Mouse (Mus musculus): ENCODE measurements at regions not wholly inside any gene's neighbourhood (a gene's known extent, or its start where the extent isn't known, plus 50 kb on each side); places are given as distances from the start of the nearest gene placed in this dataset.

- DNase-seq, result no peak
These were observed 183.5 kb upstream of the Jmjd1c start for GRCm38 (mm10) chr10:66912440-66912839.

- DNase-seq, result peak; percentile 29
These were observed 182.7 kb upstream of the Jmjd1c start for GRCm38 (mm10) chr10:66913187-66913586.

GRCm38 (mm10) chr10:66913627-66914026 is 182.3 kb upstream of the Jmjd1c start:
- peak; percentile 80 for DNase-seq

- no peak for DNase-seq
These were observed 181.5 kb upstream of the Jmjd1c start for GRCm38 (mm10) chr10:66914288-66914975.

GRCm38 (mm10) chr10:66915801-66916200 is 180.1 kb upstream of the Jmjd1c start:
- DNase-seq, result no peak

- DNase-seq, result no peak
These were observed 178.2 kb upstream of the Jmjd1c start for GRCm38 (mm10) chr10:66917725-66918124.

- no peak for DNase-seq
These were observed 177.2 kb upstream of the Jmjd1c start for GRCm38 (mm10) chr10:66918713-66919112.

- peak; percentile 66 for DNase-seq
These were observed 175.8 kb upstream of the Jmjd1c start for GRCm38 (mm10) chr10:66919953-66920760.

- DNase-seq, result peak; percentile 96
These were observed 174.9 kb upstream of the Jmjd1c start for GRCm38 (mm10) chr10:66920761-66921684.

GRCm38 (mm10) chr10:66921776-66922175 is 174.1 kb upstream of the Jmjd1c start:
- no peak for DNase-seq

GRCm38 (mm10) chr10:66922314-66922713 is 173.6 kb upstream of the Jmjd1c start:
- no peak for DNase-seq

GRCm38 (mm10) chr10:66923947-66924346 is 172.0 kb upstream of the Jmjd1c start:
- no peak for DNase-seq

GRCm38 (mm10) chr10:66924418-66924817 is 171.5 kb upstream of the Jmjd1c start:
- no peak for DNase-seq

- no peak for DNase-seq
These were observed 170.3 kb upstream of the Jmjd1c start for GRCm38 (mm10) chr10:66925553-66926127.

- no peak for DNase-seq
These were observed 168.3 kb upstream of the Jmjd1c start for GRCm38 (mm10) chr10:66927651-66928050.

- DNase-seq, result peak; percentile 78
These were observed 167.5 kb upstream of the Jmjd1c start for GRCm38 (mm10) chr10:66928211-66928990.

- peak; percentile 40 for DNase-seq
These were observed 165.4 kb upstream of the Jmjd1c start for GRCm38 (mm10) chr10:66930563-66930962.

GRCm38 (mm10) chr10:66931505-66931904 is 164.4 kb upstream of the Jmjd1c start:
- DNase-seq, result peak; percentile 69

- DNase-seq, result peak; percentile 39
These were observed 163.4 kb upstream of the Jmjd1c start for GRCm38 (mm10) chr10:66932544-66932943.

GRCm38 (mm10) chr10:66933689-66934088 is 162.2 kb upstream of the Jmjd1c start:
- no peak for DNase-seq

- no peak for DNase-seq
These were observed 160.2 kb upstream of the Jmjd1c start for GRCm38 (mm10) chr10:66935731-66936130.

- DNase-seq, result peak; percentile 47
These were observed 158.8 kb upstream of the Jmjd1c start for GRCm38 (mm10) chr10:66937116-66937515.
